Mouse (Mus musculus): ENCODE measurements around the gene Ppp4r2. TPM values are rescaled to one million over a fixed set of nuclear protein-coding genes. Genes with fewer than 3 reads are reported as not detected.
A peak's percentile ranks its signal among the peaks of the same experiment; 100 is the strongest.

The Ppp4r2 gene
- polyA plus RNA-seq, 1 experiment from 2014 or later, result 8.1 TPM

DNA sequence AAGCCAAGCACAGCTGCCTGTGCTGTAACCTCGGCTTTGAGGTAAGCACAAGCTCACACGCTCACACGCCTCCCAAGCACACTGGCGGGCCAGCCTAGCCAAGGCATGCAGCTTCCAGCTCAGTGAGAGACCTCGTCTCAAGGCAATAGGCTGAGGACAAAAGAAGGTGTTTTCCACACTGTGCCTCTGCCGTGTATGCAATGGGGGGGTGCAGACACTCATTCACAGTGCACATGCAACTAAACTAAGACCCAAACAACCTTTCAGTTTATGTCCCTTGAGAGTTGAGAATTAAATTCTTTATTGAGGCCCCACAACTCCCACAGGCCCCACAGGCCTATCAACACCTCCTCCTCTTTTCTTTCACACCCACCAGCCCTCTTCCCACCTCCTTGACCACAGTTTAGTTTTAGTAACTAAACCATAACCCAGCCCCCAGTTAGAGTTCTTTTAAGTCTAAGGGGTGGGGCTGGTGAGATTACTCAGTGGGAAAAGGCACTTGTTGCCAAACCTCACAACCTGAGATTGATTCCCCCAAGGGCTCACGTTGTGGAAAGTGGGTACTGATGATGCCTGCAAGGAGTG is 8.9 kb upstream of the Ppp4r2 start:
- Histone ChIP-seq H3K9ac (ENCODE audit: low read depth, low read length) (no peak overlapping the region), H3K27ac (ENCODE audit: low read length) (no peak overlapping the region), H3K4me1 (ENCODE audit: control insufficient read depth, insufficient read depth, low read length) (peaks cover 3% of the 10 kb centered on the region; the same call in 1 of the 2 replicates), H3K4me3 (ENCODE audit: low read length) (no peak overlapping the region), H3K4me2 (ENCODE audit: low read depth, low read length) (no peak overlapping the region), H3K36me3 (ENCODE audit: control insufficient read depth, insufficient read depth, low read length) (no peaks in the 10 kb centered on the region), H3K27me3 (replicated peaks; ENCODE audit: control insufficient read depth, insufficient read depth, low read length) (no peaks in the 10 kb centered on the region), H3K9me3 (ENCODE audit: control insufficient read depth, low read length) (no peaks in the 10 kb centered on the region)
- 64% methylated on average over 7 of the region's 7 CpGs for WGBS
- ATAC-seq, result no peak

DNA sequence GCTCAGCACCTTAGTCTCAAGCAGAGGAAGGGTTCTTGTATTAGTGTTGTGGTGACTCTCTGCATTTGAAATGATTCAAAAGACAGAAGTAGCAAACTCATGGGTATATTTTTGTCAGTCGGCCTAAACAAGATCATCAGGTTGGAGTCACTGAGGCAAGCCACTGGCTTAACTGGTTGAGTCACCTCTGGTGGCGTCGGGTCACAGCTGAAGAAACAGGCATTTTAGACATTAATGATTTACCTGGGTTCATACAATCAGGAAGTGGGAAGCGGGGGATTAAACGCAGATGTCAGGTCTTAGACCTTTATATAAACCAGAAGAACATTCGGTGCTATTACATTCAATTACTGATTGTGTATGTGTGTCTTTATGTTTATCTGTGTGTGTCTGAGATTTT is 7.4 kb upstream of the Ppp4r2 start:
- Histone ChIP-seq H3K27ac (ENCODE audit: low read length) (no peak overlapping the region), H3K9me3 (ENCODE audit: control insufficient read depth, low read length) (no peaks in the 10 kb centered on the region), H3K4me3 (ENCODE audit: low read length) (no peak overlapping the region), H3K36me3 (ENCODE audit: control insufficient read depth, insufficient read depth, low read length) (no peaks in the 10 kb centered on the region), H3K4me2 (ENCODE audit: low read depth, low read length) (no peak overlapping the region), H3K4me1 (ENCODE audit: control insufficient read depth, insufficient read depth, low read length) (peaks cover 3% of the 10 kb centered on the region; the same call in 1 of the 2 replicates), H3K27me3 (replicated peaks; ENCODE audit: control insufficient read depth, insufficient read depth, low read length) (no peaks in the 10 kb centered on the region), H3K9ac (ENCODE audit: low read depth, low read length) (no peak overlapping the region)
- peak; percentile 89 for ATAC-seq
- WGBS, result 48% methylated on average over 6 of the region's 6 CpGs

DNA sequence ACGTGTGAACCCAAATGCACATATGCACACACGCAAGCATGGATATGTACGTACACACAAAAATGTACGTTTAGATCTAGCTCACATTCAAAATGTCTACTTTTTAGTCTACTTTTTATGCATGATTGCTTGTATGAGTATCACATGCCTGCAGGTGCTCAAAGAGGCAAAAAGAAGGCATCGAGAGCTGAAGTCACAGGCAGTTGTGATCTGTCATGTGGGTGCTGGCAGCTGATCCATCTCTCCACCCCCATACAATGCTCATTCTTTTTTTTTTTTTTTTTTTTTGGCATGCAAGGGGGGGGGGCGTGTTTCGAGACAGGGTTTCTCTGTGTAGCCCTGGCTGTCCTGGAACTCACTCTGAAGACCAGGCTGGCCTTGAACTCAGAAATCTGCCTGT is 4.9 kb upstream of the Ppp4r2 start:
- Histone ChIP-seq H3K4me3 (ENCODE audit: low read length) (no peak overlapping the region), H3K9ac (ENCODE audit: low read depth, low read length) (no peak overlapping the region), H3K4me2 (ENCODE audit: low read depth, low read length) (no peak overlapping the region), H3K9me3 (ENCODE audit: control insufficient read depth, low read length) (no peaks in the 10 kb centered on the region), H3K36me3 (ENCODE audit: control insufficient read depth, insufficient read depth, low read length) (no peaks in the 10 kb centered on the region), H3K4me1 (ENCODE audit: control insufficient read depth, insufficient read depth, low read length) (peaks cover 3% of the 10 kb centered on the region; the same call in 1 of the 2 replicates), H3K27ac (ENCODE audit: low read length) (no peak overlapping the region), H3K27me3 (replicated peaks; ENCODE audit: control insufficient read depth, insufficient read depth, low read length) (no peaks in the 10 kb centered on the region)
- WGBS, result 91% methylated on average over 7 of the region's 7 CpGs
- no peak for ATAC-seq

DNA sequence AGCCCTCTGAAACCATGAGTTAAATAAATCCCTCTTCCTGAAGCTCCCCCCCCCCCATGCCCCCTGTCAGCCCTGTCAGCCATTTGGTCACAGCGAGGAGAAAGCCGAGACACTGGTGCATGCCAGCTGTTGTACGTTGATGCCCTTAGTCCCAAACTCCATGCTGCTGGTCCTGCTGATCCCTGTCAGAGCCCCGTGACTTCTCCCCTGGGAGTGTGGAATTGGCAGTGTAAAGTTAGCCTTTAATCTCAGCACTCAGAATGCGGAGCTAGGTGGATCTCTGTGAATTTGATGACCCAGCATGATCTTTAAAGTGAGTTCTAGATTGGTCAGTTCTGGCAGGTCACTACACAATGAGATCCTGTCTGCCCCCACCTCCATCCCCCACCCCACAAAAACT is 3.7 kb upstream of the Ppp4r2 start:
- H3K36me3 ChIP-seq (ENCODE audit: control insufficient read depth, insufficient read depth, low read length), result no peaks in the 10 kb centered on the region
- no peak overlapping the region for H3K4me2 ChIP-seq (ENCODE audit: low read depth, low read length)
- H3K9me3 ChIP-seq (ENCODE audit: control insufficient read depth, low read length), result no peaks in the 10 kb centered on the region
- H3K27ac ChIP-seq (ENCODE audit: low read length), result no peak overlapping the region
- peaks cover 8% of the 10 kb centered on the region for H3K4me1 ChIP-seq (ENCODE audit: control insufficient read depth, insufficient read depth, low read length)
- 83% methylated on average over 5 of the region's 5 CpGs for WGBS
- no peak for ATAC-seq
- H3K27me3 ChIP-seq (replicated peaks; ENCODE audit: control insufficient read depth, insufficient read depth, low read length), result no peaks in the 10 kb centered on the region
- H3K4me3 ChIP-seq (ENCODE audit: low read length), result no peak overlapping the region
- no peak overlapping the region for H3K9ac ChIP-seq (ENCODE audit: low read depth, low read length)

DNA sequence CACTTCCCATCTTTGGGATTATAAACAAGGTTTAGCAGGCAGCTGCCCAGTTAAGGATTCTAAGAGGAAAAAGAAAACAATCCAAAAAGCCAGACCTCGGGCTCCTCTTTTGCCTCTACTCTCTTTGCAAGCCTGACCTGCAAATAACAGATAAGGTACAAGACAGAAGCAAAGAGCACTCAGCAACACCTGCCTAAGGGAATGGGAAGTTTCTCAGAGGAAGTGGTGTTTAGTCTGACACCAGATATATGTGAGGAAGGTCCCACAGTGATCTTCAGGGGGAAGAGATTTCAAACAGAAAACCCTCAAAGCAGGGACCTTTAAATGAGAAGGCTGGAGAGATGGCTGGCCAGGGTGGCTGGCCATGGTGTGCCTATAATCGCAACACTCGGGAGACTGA is 2.2 kb upstream of the Ppp4r2 start:
- no peaks in the 10 kb centered on the region for H3K9me3 ChIP-seq (ENCODE audit: control insufficient read depth, low read length)
- no peak overlapping the region for H3K4me3 ChIP-seq (ENCODE audit: low read length)
- H3K36me3 ChIP-seq (ENCODE audit: control insufficient read depth, insufficient read depth, low read length), result peaks cover 10% of the 10 kb centered on the region; the same call in 1 of the 2 replicates
- H3K27ac ChIP-seq (ENCODE audit: low read length), result no peak overlapping the region
- H3K4me2 ChIP-seq (ENCODE audit: low read depth, low read length), result no peak overlapping the region
- peaks cover 12% of the 10 kb centered on the region for H3K4me1 ChIP-seq (ENCODE audit: control insufficient read depth, insufficient read depth, low read length)
- 82% methylated on average over 3 of the region's 3 CpGs for WGBS
- no peak overlapping the region for H3K9ac ChIP-seq (ENCODE audit: low read depth, low read length)
- ATAC-seq, result no peak
- H3K27me3 ChIP-seq (replicated peaks; ENCODE audit: control insufficient read depth, insufficient read depth, low read length), result no peaks in the 10 kb centered on the region

DNA sequence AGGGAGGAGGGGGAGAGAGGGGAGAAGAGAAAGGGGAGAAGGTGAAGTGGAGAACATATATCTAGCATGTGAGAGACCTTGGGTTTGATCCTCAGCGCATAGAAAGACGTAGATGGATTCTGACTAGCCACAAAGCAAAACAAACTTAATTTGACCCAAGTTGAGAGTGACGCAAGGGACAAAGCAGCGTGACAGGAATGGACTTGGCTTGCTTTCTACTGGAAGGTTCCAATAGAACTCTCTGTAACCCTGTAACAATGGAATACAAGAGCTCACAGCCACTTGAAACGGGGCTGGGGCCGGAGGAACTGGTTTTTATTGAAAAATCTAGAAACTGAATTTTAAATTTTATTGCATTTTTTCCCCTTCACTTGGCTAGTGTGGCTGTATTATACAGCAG is 1.7 kb upstream of the Ppp4r2 start:
- no peak overlapping the region for H3K27ac ChIP-seq (ENCODE audit: low read length)
- peaks cover 12% of the 10 kb centered on the region for H3K4me1 ChIP-seq (ENCODE audit: control insufficient read depth, insufficient read depth, low read length)
- no peaks in the 10 kb centered on the region for H3K27me3 ChIP-seq (replicated peaks; ENCODE audit: control insufficient read depth, insufficient read depth, low read length)
- H3K4me3 ChIP-seq (ENCODE audit: low read length), result no peak overlapping the region
- no peak for ATAC-seq
- H3K4me2 ChIP-seq (ENCODE audit: low read depth, low read length), result no peak overlapping the region
- WGBS, result 88% methylated on average over 6 of the region's 6 CpGs
- H3K9me3 ChIP-seq (ENCODE audit: control insufficient read depth, low read length), result no peaks in the 10 kb centered on the region
- peaks cover 10% of the 10 kb centered on the region; the same call in 1 of the 2 replicates for H3K36me3 ChIP-seq (ENCODE audit: control insufficient read depth, insufficient read depth, low read length)
- no peak overlapping the region for H3K9ac ChIP-seq (ENCODE audit: low read depth, low read length)

DNA sequence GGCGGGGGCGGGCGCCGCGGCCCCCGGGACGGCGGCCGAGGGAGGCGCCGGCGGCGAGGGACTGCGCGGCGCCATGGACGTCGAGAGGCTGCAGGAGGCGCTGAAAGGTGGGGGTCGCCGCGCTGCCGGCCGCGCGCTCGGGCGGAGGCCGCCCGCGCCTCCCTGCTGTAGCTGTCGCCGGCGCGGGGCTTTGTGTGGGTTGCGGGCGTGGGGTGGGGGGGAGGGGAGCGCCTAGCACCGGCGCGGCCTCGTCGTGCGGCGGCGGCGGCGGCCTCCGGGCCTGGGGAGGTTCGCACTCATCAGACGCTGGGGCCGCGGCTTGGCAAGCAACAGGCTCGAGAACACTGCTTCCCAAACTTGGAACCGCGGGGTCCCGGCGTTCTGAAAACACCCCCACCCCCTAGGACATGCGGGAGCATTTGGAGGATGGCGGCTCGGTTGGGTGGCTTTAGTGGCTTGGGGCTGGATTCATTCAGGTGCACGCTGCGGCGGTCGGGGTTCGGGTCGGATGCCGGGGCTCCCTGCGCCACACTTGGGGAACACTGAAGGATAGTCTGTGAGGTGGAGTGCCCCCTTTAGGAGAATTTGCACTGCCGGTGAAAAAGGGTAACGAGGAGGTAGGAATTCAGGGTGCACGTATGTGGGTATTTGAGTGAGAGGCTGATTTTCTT is 524 bp downstream of the Ppp4r2 start:
- Histone ChIP-seq H3K9me3 (ENCODE audit: control insufficient read depth, low read length) (no peaks in the 10 kb centered on the region), H3K9ac (ENCODE audit: low read depth, low read length) (peak overlapping the region; percentile 89), H3K4me2 (ENCODE audit: low read depth, low read length) (peak overlapping the region; percentile 67), H3K27ac (ENCODE audit: low read length) (peak overlapping the region; percentile 81), H3K4me1 (ENCODE audit: control insufficient read depth, insufficient read depth, low read length) (peaks cover 14% of the 10 kb centered on the region), H3K36me3 (ENCODE audit: control insufficient read depth, insufficient read depth, low read length) (peaks cover 13% of the 10 kb centered on the region; the same call in 1 of the 2 replicates), H3K4me3 (ENCODE audit: low read length) (peak overlapping the region; percentile 89), H3K27me3 (replicated peaks; ENCODE audit: control insufficient read depth, insufficient read depth, low read length) (no peaks in the 10 kb centered on the region)
- ATAC-seq, result peak; percentile 87
- under 1% methylated on average over 65 of the region's 72 CpGs for WGBS

DNA sequence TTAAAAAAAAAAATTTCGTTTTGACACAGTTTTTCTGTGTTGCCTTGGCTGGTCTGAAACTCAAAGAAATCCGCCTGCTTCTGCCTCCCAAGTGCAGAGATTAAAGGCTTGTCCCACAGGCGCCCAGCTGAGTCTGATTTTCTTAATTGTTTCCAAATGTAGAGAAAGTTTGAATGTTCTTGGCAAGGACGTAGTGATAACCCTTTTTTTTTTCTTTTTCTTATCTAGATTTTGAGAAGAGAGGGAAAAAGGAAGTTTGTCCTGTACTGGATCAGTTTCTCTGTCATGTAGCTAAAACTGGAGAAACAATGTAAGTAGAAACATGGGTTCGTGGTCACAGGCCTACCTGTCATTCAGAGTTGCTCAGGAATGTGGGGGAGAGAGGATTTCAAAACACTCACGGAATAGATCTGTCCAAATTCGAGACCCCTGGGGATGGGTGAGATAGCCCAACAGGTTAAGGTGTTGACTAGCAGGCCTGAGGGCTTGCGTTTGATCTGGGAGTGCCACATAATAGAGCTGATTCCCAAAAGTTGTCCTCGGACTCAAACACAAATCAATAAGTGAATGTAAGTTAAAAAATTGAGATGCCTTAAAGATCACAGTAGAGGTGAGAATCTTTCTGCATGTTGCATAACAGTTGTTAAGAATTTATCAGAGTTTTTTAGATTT is 1.2 kb downstream of the Ppp4r2 start:
- Histone ChIP-seq H3K4me3 (ENCODE audit: low read length) (peak overlapping the region; percentile 89), H3K4me2 (ENCODE audit: low read depth, low read length) (peak overlapping the region; percentile 67), H3K27me3 (replicated peaks; ENCODE audit: control insufficient read depth, insufficient read depth, low read length) (no peaks in the 10 kb centered on the region), H3K36me3 (ENCODE audit: control insufficient read depth, insufficient read depth, low read length) (peaks cover 13% of the 10 kb centered on the region; the same call in 1 of the 2 replicates), H3K27ac (ENCODE audit: low read length) (no peak overlapping the region; the same call in 1 of the 2 replicates), H3K9ac (ENCODE audit: low read depth, low read length) (peak overlapping the region; percentile 89; the same call in 1 of the 2 replicates), H3K9me3 (ENCODE audit: control insufficient read depth, low read length) (no peaks in the 10 kb centered on the region), H3K4me1 (ENCODE audit: control insufficient read depth, insufficient read depth, low read length) (peaks cover 14% of the 10 kb centered on the region)
- no peak for ATAC-seq
- 31% methylated on average over 9 of the region's 9 CpGs for WGBS

DNA sequence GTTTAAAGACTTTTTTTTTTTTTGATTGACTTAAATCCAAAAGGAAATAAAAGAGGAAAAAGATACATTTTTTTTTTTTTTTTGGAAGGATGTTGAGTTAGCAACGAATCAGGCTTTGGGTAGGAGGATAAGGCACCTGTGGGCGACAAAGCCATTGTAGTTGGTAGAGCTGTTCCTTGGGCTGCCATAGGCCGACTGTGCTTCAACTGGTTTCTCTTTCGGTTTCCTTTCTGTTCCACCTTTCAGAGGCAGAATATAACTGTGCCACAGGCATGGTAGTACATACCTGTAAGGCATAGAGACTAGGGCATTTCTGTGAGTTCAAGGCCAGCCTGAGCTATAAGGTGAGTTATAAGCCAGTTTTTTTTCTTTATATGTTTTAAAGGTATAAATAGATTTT is 11.6 kb downstream of the Ppp4r2 start:
- WGBS, result 94% methylated on average over 4 of the region's 4 CpGs
- Histone ChIP-seq H3K36me3 (ENCODE audit: control insufficient read depth, insufficient read depth, low read length) (0 out of 2 replicates have a peak, but pooled peaks cover 3% of the 10 kb centered on the region), H3K4me3 (ENCODE audit: low read length) (no peak overlapping the region), H3K4me2 (ENCODE audit: low read depth, low read length) (no peak overlapping the region), H3K27me3 (replicated peaks; ENCODE audit: control insufficient read depth, insufficient read depth, low read length) (no peaks in the 10 kb centered on the region), H3K9ac (ENCODE audit: low read depth, low read length) (no peak overlapping the region), H3K27ac (ENCODE audit: low read length) (no peak overlapping the region), H3K9me3 (ENCODE audit: control insufficient read depth, low read length) (no peaks in the 10 kb centered on the region), H3K4me1 (ENCODE audit: control insufficient read depth, insufficient read depth, low read length) (peaks cover 5% of the 10 kb centered on the region; the same call in 1 of the 2 replicates)
- ATAC-seq, result no peak

All from intestine, embryonic 16.5 days (tissue).